Mouse (Mus musculus) kidney, adult 2 months (tissue): ENCODE results near the gene Zfp385b. TPM values are rescaled to one million over a fixed set of nuclear protein-coding genes. Genes with fewer than 3 reads are reported as not detected.

ENCODE experiments used
- DNase-seq: peaks from one replicate; pipeline ENCODE4 v3.0.0; 2021
- H3K27ac ChIP-seq: fragments of 200-500 bp; 2 replicates; pipeline ENCODE4 v1.5.1; 2012; ENCODE audit warnings: low read depth, low read length, control low read depth, inconsistent platforms; ENCODE audit not compliant: insufficient read depth
- H3K27me3 ChIP-seq: fragments of 200-500 bp; replicated peaks from 2 replicates; pipeline ENCODE4 v1.6.1; 2012; ENCODE audit warnings: mild to moderate bottlenecking, moderate library complexity, low read length, inconsistent platforms; ENCODE audit not compliant: control insufficient read depth, insufficient read depth
- H3K36me3 ChIP-seq: fragments of 200-500 bp; 2 replicates; pipeline ENCODE4 v1.6.1; 2012; ENCODE audit warnings: mild to moderate bottlenecking, moderate library complexity, low read length, inconsistent platforms; ENCODE audit not compliant: control insufficient read depth, insufficient read depth
- H3K4me1 ChIP-seq: fragments of 200-500 bp; 2 replicates; pipeline ENCODE4 v1.6.1; 2011; ENCODE audit warnings: low read length; ENCODE audit not compliant: control insufficient read depth, insufficient read depth
- H3K4me3 ChIP-seq: fragments of 200-500 bp; 2 replicates; pipeline ENCODE4 v1.5.1; 2011; ENCODE audit warnings: mild to moderate bottlenecking, low read depth, low read length, control low read depth; ENCODE audit not compliant: insufficient read depth
- CTCF ChIP-seq: fragments of 200-500 bp; conservative IDR thresholded peaks from 2 replicates; pipeline ENCODE4 v1.5.1; 2011; ENCODE audit warnings: low read depth, mild to moderate bottlenecking, control low read depth, low read length, moderate library complexity, mixed read lengths; ENCODE audit not compliant: insufficient read depth, insufficient read length
- POLR2A ChIP-seq: fragments of 200-500 bp; IDR thresholded peaks from one replicate; pipeline ENCODE4 v1.6.1; 2011; ENCODE audit warnings: low read depth, low read length, control low read depth
- WGBS: fragments of 180-500 bp; shearing (Covaris S2); methylation state at CpG from one replicate; pipeline ENCODE4 v1.1.7; 2018; 5-methylcytosine and 5-hydroxymethylcytosine counted together
- polyA plus RNA-seq: library from polyadenylated mRNA; depleted of rRNA; stranded (reverse); fragments of >200 nt; gene quantifications from 2 replicates; pipeline ENCODE4 v1.2.3, GENCODE M21; 2012

The Zfp385b gene
- polyA plus RNA-seq, 1 experiment = 12.9 TPM

DNA sequence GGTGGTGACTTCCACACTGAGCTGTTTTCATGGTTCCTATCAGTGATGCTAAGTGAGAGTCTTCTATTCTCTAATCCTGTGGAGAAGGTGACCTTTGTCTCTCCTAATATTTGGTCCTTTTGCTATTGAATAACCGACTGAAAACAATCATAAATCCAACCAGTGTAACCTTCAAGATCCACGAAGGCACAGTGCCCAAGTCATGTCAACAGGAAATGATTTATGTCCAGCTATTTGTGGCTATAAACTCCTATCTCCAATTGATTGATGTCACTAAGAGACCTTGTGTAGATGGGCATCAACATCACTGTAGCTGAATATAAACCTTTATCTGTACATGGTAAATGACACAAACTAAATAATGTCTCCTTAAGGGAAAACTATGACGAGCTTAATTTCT lies 187.8 kb downstream of the Zfp385b start:
- no peak for DNase-seq
- H3K27ac ChIP-seq = no peak overlapping the region
- TF ChIP-seq POLR2A (no peak), CTCF (no peak)
- H3K27me3 ChIP-seq = no peaks in the 10 kb centered on the region
- no peak overlapping the region for H3K4me3 ChIP-seq
- H3K36me3 ChIP-seq = no peaks in the 10 kb centered on the region
- no peaks in the 10 kb centered on the region for H3K4me1 ChIP-seq
- 36% methylated on average over 3 of the region's 3 CpGs for WGBS

DNA sequence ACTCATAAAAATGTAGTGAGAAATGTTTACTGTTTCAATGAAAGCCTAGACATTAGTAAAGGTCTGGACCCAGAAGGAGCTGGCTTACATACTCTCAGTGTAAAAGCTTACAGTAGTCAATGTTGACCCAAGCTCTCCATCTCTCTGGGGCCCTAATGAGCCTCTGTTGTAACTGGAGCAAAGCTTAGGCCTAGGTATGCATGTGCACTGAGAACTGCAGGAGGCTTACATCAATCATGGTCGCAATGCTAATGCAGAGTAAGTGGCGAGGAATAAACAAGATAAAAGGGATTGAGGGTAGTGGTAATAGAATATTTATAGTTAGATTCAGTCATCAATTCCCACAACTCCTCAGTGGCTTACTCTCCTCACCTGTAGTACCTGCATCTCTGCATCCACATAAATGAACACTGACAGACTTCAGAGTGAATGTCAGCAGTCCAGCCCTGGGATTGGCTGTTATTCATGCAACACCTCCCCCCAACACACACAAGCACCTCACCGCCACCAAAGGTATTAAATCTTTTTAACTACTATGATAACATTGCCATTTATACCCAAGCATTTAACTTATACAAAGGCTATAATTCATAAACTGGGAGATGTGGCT lies 191.7 kb downstream of the Zfp385b start:
- 77% methylated on average over 3 of the region's 3 CpGs for WGBS

DNA sequence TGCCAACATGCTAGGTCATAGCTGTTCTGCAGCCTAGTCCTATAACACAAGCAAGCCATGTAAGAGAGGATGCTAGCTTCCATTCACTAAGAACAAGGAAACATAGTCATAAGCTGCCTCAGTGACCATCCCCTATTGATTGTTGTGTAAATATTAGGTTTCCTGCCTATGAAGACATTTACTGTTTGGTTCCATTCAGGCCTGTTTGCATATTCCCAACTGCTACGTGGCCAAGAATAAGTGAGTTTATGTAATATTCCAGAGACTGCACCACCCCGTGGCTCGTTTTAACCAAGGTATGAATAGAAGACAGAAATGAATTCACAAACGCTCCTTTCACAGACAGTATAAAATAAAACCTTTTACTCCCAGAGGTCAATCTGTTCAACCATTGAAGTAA lies 200.8 kb downstream of the Zfp385b start:
- Histone ChIP-seq H3K27me3 (no peaks in the 10 kb centered on the region), H3K4me1 (no peaks in the 10 kb centered on the region), H3K4me3 (no peak overlapping the region), H3K36me3 (no peaks in the 10 kb centered on the region), H3K27ac (no peak overlapping the region)
- WGBS = 90% methylated on average over 4 of the region's 4 CpGs
- no peak for DNase-seq
- TF ChIP-seq POLR2A (no peak), CTCF (no peak)

More for the DNA sequence above, 191.7 kb downstream of the Zfp385b start:
- Histone ChIP-seq H3K4me3 (no peak overlapping the region), H3K36me3 (no peaks in the 10 kb centered on the region), H3K27me3 (no peaks in the 10 kb centered on the region), H3K4me1 (no peaks in the 10 kb centered on the region), H3K27ac (no peak overlapping the region)
- no peak for TF ChIP-seq POLR2A
- TF ChIP-seq CTCF = no peak
- no peak for DNase-seq

DNA sequence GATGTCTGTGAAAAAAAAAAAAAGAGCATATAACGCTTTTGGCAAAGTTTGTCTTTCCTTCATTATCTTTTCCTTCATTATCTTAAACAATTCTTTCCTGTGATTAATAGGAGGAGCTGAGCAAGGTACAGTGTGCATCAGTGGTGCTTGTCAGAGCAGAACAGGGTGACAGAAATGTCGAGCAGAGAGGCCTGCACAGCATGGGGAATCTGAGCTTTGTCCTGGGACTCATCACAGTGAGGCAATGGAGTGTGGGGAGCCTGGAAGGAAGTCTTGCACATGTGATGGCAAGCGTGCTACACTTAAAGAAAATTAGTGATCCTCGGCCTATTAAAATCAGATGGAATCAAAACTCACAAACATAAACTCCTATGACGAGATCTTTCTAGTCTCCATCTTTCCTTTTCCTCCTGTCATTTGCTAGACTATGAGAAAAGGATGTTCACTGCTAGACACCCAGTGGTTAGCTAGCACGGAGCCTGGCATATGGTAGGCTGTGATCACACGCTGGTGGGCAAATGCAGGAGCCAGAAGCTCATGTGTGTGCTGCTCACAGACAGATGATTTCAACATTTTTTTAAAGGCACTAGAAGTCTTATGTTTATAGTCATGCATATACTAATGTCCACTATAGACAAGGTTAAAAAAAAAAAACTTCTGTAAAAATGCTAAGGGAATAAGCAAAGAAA lies 209.0 kb downstream of the Zfp385b start:
- Histone ChIP-seq H3K4me3 (no peak overlapping the region), H3K4me1 (no peaks in the 10 kb centered on the region), H3K36me3 (no peaks in the 10 kb centered on the region), H3K27me3 (no peaks in the 10 kb centered on the region), H3K27ac (no peak overlapping the region)
- TF ChIP-seq CTCF = no peak
- no peak for TF ChIP-seq POLR2A
- no peak for DNase-seq
- 79% methylated on average over 7 of the region's 7 CpGs for WGBS

DNA sequence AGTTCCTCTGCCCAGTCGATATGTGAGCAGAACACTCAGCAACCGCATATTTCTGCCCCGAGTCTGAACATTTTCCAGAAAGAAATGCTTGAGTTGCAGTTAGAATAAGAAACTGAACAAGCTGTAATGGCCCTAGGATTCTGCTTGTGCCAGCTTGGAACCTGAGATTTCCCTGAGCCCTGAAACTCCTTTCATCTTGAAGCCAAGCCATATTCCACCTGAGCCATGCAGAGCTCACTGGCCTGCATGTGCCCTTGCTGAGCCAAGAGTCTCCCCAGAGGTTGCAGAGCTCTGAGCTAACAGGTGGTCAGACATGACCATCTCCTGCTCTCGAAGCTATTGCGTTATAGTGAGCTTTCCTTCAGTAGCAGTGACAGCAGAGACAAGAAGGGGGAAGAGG lies 210.0 kb downstream of the Zfp385b start:
- 51% methylated on average over 5 of the region's 5 CpGs for WGBS
- DNase-seq = no peak
- H3K4me3 ChIP-seq = no peak overlapping the region
- no peaks in the 10 kb centered on the region for H3K27me3 ChIP-seq
- H3K27ac ChIP-seq = no peak overlapping the region
- no peaks in the 10 kb centered on the region for H3K4me1 ChIP-seq
- no peak for TF ChIP-seq CTCF
- TF ChIP-seq POLR2A = no peak
- H3K36me3 ChIP-seq = no peaks in the 10 kb centered on the region

DNA sequence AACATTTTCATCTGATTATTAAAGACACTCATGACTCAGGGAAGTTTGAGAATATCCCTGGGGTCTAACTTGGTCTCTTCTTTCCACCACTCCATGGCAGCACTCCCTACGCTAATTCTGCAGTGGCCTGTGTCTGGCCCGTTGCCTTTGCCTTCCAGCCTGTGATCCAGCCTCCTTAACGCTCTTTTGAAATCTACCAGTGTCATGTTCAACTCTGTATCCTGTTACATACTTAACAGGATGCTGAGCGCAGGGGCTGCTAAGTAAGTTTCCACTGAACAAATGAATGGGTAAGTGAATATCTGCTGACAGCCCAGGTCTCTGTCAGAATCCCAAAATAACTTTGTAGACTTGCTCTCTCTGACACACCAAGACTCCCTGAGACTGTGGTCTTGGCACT lies 210.8 kb downstream of the Zfp385b start:
- DNase-seq = no peak
- Histone ChIP-seq H3K4me3 (no peak overlapping the region), H3K27me3 (no peaks in the 10 kb centered on the region), H3K4me1 (no peaks in the 10 kb centered on the region), H3K36me3 (no peaks in the 10 kb centered on the region), H3K27ac (no peak overlapping the region)
- WGBS = 65% methylated on average over 4 of the region's 4 CpGs
- TF ChIP-seq CTCF (no peak), POLR2A (no peak)

DNA sequence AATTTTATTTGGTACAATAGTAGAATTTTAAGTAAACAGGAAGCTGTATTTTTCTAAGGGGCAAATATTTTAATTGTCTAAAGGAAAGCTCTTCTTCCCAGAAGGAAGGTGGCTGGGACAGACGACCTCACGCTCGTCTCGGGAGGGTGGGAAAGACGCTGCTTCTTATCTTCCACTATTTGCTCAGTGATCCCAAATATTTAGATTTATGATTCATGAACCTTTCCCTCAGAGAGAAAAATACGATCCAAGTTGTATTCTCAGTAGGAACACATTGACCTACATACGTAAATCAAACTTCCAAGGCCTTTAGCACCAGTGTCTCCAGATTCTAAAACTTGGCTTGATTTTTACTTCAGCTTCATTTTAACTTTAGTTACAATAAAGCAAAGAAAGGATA lies 226.0 kb downstream of the Zfp385b start:
- no peaks in the 10 kb centered on the region for H3K4me1 ChIP-seq
- H3K27me3 ChIP-seq = no peaks in the 10 kb centered on the region
- H3K27ac ChIP-seq = no peak overlapping the region
- no peak overlapping the region for H3K4me3 ChIP-seq
- DNase-seq = no peak
- H3K36me3 ChIP-seq = no peaks in the 10 kb centered on the region
- 69% methylated on average over 7 of the region's 7 CpGs for WGBS
- no peak for TF ChIP-seq CTCF
- no peak for TF ChIP-seq POLR2A

DNA sequence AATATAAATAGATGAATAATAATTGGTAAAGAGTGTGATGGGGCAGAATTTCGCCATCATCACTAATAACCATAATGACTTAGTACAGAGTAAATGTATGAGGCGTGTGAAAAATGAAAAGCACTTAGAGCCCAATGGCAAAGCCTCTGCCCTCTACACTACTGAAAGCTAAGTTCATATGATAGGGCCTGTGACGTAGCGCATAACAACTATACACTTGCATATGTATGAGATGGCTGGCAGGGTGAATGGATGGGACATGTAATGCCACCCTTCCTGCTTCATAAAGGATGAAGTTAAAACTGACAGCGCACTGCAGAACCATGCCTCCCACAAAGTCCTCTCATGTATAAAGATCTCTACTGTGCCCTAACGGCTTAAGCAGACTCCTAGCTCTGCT lies 226.9 kb downstream of the Zfp385b start:
- H3K36me3 ChIP-seq = no peaks in the 10 kb centered on the region
- no peaks in the 10 kb centered on the region for H3K4me1 ChIP-seq
- no peak overlapping the region for H3K4me3 ChIP-seq
- no peaks in the 10 kb centered on the region for H3K27me3 ChIP-seq
- 88% methylated on average over 6 of the region's 6 CpGs for WGBS
- TF ChIP-seq POLR2A (no peak), CTCF (no peak)
- no peak for DNase-seq
- H3K27ac ChIP-seq = no peak overlapping the region
